Mouse (Mus musculus) limb, embryonic 11.5 days (tissue): ENCODE results near the gene Gm9048. TPM values are rescaled to one million over a fixed set of nuclear protein-coding genes. Genes with fewer than 3 reads are reported as not detected.
"Not testable (repeated sequence)": the region's sequence is repeated elsewhere in the genome, so short reads cannot be mapped to it uniquely, and the experiment has no call there.

ENCODE experiments used
- ATAC-seq: fragments of 200-750 bp; cut with Nextera tagmentation; 2 replicates; pipeline ENCODE4 v1.8.0; 2017; ENCODE audit warnings: low read depth; ENCODE audit not compliant: insufficient number of reproducible peaks, low FRiP score, low TSS enrichment
- DNase-seq: peaks from one replicate; pipeline ENCODE4 v3.0.0-alpha.2; 2015; ENCODE audit warnings: low spot score
- H3K27ac ChIP-seq: fragments of 300-500 bp; sonication (generic); replicated peaks from 2 replicates; pipeline ENCODE4 v1.5.1; 2014; ENCODE audit warnings: low read depth, mild to moderate bottlenecking, low read length
- H3K27me3 ChIP-seq: fragments of 300-500 bp; sonication (generic); 2 replicates; pipeline ENCODE4 v1.6.1; 2014; ENCODE audit warnings: mild to moderate bottlenecking, low read length, mixed read lengths; ENCODE audit not compliant: control insufficient read depth, insufficient read depth
- H3K36me3 ChIP-seq: fragments of 300-500 bp; sonication (generic); 2 replicates; pipeline ENCODE4 v1.6.1; 2014; ENCODE audit warnings: mild to moderate bottlenecking, low read length, moderate library complexity, mixed read lengths; ENCODE audit not compliant: control insufficient read depth, insufficient read depth
- H3K4me1 ChIP-seq: fragments of 300-500 bp; sonication (generic); 2 replicates; pipeline ENCODE4 v1.6.1; 2014; ENCODE audit warnings: low read length, mixed read lengths; ENCODE audit not compliant: control insufficient read depth, insufficient read depth
- H3K4me2 ChIP-seq: fragments of 300-500 bp; sonication (generic); 2 replicates; pipeline ENCODE4 v1.6.1; 2014; ENCODE audit warnings: low read depth, mild to moderate bottlenecking, moderate library complexity; ENCODE audit not compliant: severe bottlenecking
- H3K4me3 ChIP-seq: fragments of 300-500 bp; sonication (generic); 2 replicates; pipeline ENCODE4 v1.5.1; 2014; ENCODE audit warnings: low read depth, low read length
- H3K9ac ChIP-seq: fragments of 300-500 bp; sonication (generic); 2 replicates; pipeline ENCODE4 v1.6.1; 2014; ENCODE audit warnings: mild to moderate bottlenecking, low read length
- H3K9me3 ChIP-seq: fragments of 300-500 bp; sonication (generic); 2 replicates; pipeline ENCODE4 v1.6.1; 2016; ENCODE audit warnings: low read length; ENCODE audit not compliant: control insufficient read depth
- WGBS: fragments of 180-500 bp; shearing (Covaris S2); extraction: QIAGEN DNeasy Blood & Tissue Kit; methylation state at CpG from one replicate; pipeline ENCODE4 v1.1.7; 2014; 5-methylcytosine and 5-hydroxymethylcytosine counted together
- polyA plus RNA-seq: library from polyadenylated mRNA; unstranded; fragments of >200 nt; fragmentation: Nextera tagmentation; extraction: Ambion mirVana; gene quantifications from 2 replicates; pipeline ENCODE4 v1.2.1, GENCODE M21; 2014

Gm9048 gene
- not detected in 2 replicates for polyA plus RNA-seq

DNA sequence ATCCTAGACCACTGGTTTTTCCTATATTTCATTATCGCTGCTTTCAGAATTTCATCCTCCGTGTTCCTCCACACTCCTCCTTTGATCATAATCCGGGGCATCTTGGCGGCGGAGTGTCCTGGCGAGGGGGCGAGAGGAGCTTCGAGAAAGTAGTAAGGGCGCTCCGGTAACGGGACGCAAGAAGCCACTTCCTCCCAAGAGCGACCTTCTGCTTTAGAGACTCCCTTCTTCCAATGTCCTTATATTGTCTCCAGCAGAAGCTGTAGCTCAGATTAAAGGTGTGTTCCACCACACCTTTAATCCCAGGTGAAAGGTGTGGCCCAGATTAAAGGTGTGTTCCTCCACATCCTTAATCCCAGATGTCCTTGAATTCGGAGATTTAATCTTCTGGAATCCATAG is at the start of gene Gm9048:
Gene Gm9048 (minus strand): TSS at position 101 of the 400 bp plus-strand sequence.
- ATAC-seq, H3K4me3 ChIP-seq, DNase-seq, H3K36me3 ChIP-seq, H3K27me3 ChIP-seq, H3K9me3 ChIP-seq, H3K27ac ChIP-seq, H3K4me2 ChIP-seq, H3K9ac ChIP-seq, H3K4me1 ChIP-seq: not testable (repeated sequence)
- no CpG with 5 or more reads among the region's 14 CpGs for WGBS

DNA sequence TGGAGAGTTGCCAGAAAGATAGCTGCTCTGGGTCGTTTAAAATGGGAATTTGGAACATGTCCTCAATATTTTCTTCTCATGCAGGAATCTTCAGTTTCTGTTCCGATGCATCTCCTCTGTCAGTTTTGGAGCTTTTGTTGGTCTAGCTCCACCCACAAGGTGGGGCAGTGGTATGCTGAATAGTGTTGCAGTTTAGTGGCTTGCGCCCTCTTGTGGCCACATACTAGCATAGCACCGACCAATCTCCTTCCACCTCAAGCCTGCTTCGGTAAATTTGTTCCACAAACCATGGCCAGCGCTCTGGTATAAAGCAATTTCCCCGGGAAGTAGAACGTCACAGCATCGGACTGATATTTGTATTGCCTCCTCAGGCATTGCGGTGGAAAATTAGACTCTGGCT is 22.0 kb upstream of the Gm9048 start:
- peak; percentile 75; the same call in 1 of the 2 replicates for ATAC-seq
- no peak overlapping the region for H3K4me2 ChIP-seq
- H3K9ac ChIP-seq, result no peak overlapping the region

DNA sequence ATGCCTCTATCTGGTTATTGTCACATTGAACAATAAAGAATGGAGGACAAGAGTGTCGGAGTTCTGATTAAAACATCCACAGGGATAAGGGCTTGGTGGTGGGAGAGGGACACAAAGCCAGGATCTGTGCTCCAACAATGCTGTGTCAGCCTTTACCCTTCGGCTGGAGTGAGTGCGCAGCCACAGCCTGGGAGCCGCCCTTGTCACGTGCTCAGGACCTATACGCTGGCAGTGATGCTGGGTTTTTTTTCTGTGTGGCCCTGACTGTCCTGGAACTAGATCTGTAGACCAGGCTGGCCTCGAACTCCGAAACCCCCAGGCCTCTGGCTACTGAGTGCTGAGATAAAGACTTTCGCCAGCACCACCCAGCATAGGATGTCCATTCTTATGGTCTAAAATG is 21.0 kb upstream of the Gm9048 start:
- Histone ChIP-seq H3K4me1 (no peaks in the 10 kb centered on the region), H3K27ac (no peak overlapping the region), H3K4me2 (no peak overlapping the region), H3K9me3 (no peaks in the 10 kb centered on the region), H3K36me3 (no peaks in the 10 kb centered on the region), H3K4me3 (no peak overlapping the region), H3K27me3 (no peaks in the 10 kb centered on the region), H3K9ac (no peak overlapping the region)
- ATAC-seq, result no peak
- 88% methylated on average over 9 of the region's 9 CpGs for WGBS
- DNase-seq, result no peak

More for the DNA sequence above, 22.0 kb upstream of the Gm9048 start:
- H3K27ac ChIP-seq, result no peak overlapping the region
- no peaks in the 10 kb centered on the region for H3K36me3 ChIP-seq
- no peak overlapping the region for H3K4me3 ChIP-seq
- no peaks in the 10 kb centered on the region for H3K9me3 ChIP-seq
- peak; percentile 89 for DNase-seq
- no peaks in the 10 kb centered on the region for H3K27me3 ChIP-seq
- no peaks in the 10 kb centered on the region for H3K4me1 ChIP-seq
- WGBS, result 9% methylated on average over 10 of the region's 10 CpGs

DNA sequence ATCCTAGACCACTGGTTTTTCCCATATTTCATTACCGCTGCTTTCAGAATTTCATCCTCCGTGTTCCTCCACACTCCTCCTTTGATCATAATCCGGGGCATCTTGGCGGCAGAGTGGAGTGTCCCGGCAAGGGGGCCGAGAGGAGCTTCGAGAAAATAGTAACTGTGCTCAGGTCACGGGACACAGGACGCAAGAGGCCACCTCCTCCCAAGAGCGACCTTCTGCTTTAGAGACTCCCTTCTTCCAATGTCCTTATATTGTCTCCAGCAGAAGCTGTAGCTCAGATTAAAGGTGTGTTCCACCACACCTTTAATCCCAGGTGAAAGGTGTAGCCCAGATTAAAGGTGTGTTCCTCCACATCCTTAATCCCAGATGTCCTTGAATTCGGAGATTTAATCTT is 5.5 kb upstream of the Gm9048 start, which contains the start of gene Gm9049:
Gene Gm9049 (minus strand): TSS at position 101 of the 400 bp plus-strand sequence.
- not testable (repeated sequence) for H3K4me2 ChIP-seq, H3K27ac ChIP-seq, H3K4me1 ChIP-seq, H3K4me3 ChIP-seq, H3K9me3 ChIP-seq, H3K27me3 ChIP-seq, ATAC-seq, H3K36me3 ChIP-seq, H3K9ac ChIP-seq, DNase-seq
- WGBS, result 88% methylated on average over 1 of the region's 11 CpGs

DNA sequence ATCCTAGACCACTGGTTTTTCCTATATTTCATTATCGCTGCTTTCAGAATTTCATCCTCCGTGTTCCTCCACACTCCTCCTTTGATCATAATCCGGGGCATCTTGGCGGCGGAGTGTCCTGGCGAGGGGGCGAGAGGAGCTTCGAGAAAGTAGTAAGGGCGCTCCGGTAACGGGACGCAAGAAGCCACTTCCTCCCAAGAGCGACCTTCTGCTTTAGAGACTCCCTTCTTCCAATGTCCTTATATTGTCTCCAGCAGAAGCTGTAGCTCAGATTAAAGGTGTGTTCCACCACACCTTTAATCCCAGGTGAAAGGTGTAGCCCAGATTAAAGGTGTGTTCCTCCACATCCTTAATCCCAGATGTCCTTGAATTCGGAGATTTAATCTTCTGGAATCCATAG is 5.3 kb downstream of the Gm9048 start, which contains the start of gene Gm9046:
Gene Gm9046 (minus strand): TSS at position 101 of the 400 bp plus-strand sequence.
- not testable (repeated sequence) for H3K4me2 ChIP-seq, H3K9ac ChIP-seq, H3K27ac ChIP-seq, ATAC-seq, H3K9me3 ChIP-seq, DNase-seq, H3K4me1 ChIP-seq, H3K36me3 ChIP-seq, H3K27me3 ChIP-seq, H3K4me3 ChIP-seq
- WGBS, result no CpG with 5 or more reads among the region's 14 CpGs

DNA sequence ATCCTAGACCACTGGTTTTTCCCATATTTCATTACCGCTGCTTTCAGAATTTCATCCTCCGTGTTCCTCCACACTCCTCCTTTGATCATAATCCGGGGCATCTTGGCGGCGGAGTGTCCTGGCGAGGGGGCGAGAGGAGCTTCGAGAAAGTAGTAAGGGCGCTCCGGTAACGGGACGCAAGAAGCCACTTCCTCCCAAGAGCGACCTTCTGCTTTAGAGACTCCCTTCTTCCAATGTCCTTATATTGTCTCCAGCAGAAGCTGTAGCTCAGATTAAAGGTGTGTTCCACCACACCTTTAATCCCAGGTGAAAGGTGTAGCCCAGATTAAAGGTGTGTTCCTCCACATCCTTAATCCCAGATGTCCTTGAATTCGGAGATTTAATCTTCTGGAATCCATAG is 10.7 kb downstream of the Gm9048 start, which contains the start of gene Gm9045:
Gene Gm9045 (minus strand): TSS at position 101 of the 400 bp plus-strand sequence.
- not testable (repeated sequence) for H3K9me3 ChIP-seq, ATAC-seq, H3K27me3 ChIP-seq, H3K4me3 ChIP-seq, H3K9ac ChIP-seq, H3K4me2 ChIP-seq, DNase-seq, H3K36me3 ChIP-seq, H3K27ac ChIP-seq, H3K4me1 ChIP-seq
- no CpG with 5 or more reads among the region's 14 CpGs for WGBS

DNA sequence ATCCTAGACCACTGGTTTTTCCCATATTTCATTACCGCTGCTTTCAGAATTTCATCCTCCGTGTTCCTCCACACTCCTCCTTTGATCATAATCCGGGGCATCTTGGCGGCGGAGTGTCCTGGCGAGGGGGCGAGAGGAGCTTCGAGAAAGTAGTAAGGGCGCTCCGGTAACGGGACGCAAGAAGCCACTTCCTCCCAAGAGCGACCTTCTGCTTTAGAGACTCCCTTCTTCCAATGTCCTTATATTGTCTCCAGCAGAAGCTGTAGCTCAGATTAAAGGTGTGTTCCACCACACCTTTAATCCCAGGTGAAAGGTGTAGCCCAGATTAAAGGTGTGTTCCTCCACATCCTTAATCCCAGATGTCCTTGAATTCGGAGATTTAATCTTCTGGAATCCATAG is 16.2 kb downstream of the Gm9048 start, which contains the start of gene Gm9044:
Gene Gm9044 (minus strand): TSS at position 101 of the 400 bp plus-strand sequence.
- not testable (repeated sequence) for H3K27ac ChIP-seq, ATAC-seq, H3K9ac ChIP-seq, H3K9me3 ChIP-seq, H3K27me3 ChIP-seq, H3K4me1 ChIP-seq, DNase-seq, H3K36me3 ChIP-seq, H3K4me2 ChIP-seq, H3K4me3 ChIP-seq
- WGBS, result no CpG with 5 or more reads among the region's 14 CpGs

DNA sequence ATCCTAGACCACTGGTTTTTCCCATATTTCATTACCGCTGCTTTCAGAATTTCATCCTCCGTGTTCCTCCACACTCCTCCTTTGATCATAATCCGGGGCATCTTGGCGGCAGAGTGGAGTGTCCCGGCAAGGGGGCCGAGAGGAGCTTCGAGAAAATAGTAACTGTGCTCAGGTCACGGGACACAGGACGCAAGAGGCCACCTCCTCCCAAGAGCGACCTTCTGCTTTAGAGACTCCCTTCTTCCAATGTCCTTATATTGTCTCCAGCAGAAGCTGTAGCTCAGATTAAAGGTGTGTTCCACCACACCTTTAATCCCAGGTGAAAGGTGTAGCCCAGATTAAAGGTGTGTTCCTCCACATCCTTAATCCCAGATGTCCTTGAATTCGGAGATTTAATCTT is 21.6 kb downstream of the Gm9048 start, which contains the start of gene Gm9040:
Gene Gm9040 (minus strand): TSS at position 101 of the 400 bp plus-strand sequence.
- not testable (repeated sequence) for H3K4me2 ChIP-seq, H3K27ac ChIP-seq, H3K9me3 ChIP-seq, DNase-seq, H3K9ac ChIP-seq, H3K4me1 ChIP-seq, H3K27me3 ChIP-seq, ATAC-seq, H3K4me3 ChIP-seq, H3K36me3 ChIP-seq
- no CpG with 5 or more reads among the region's 11 CpGs for WGBS

DNA sequence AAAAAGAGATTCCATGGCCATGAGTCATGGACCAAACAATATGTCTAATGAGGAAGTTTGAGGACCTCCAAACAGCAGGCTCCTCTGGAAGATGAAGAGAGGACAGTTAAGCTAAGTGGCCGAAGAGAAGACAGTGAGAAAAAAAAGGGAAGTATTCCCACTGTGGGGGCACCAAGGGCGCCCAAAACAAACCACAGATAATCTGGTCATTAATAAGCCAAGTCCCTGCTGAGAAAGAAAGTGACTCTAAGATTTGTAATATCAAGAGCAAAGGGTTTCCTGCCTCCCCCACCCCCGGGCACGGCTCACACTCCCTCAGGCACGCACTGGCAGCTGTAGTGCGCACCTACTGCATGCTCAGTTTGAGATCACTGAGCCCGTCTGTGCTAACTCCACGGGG is 29.5 kb downstream of the Gm9048 start:
- Histone ChIP-seq H3K9me3 (no peaks in the 10 kb centered on the region), H3K4me3 (no peak overlapping the region), H3K27me3 (no peaks in the 10 kb centered on the region), H3K4me1 (no peaks in the 10 kb centered on the region), H3K36me3 (no peaks in the 10 kb centered on the region), H3K27ac (no peak overlapping the region), H3K9ac (no peak overlapping the region), H3K4me2 (no peak overlapping the region)
- no peak for DNase-seq
- WGBS, result 88% methylated on average over 8 of the region's 8 CpGs
- no peak for ATAC-seq
